Mouse (Mus musculus) heart, adult 2 months (tissue): Measurements from ENCODE around the gene Dcbld2.

Experiments
- CTCF ChIP-seq: fragments of 200-600 bp; IDR thresholded peaks from 2 replicates; pipeline ENCODE4 v1.8.1; 2022; ENCODE audit warnings: antibody characterized with exemption, mild to moderate bottlenecking, moderate library complexity
- POLR2A ChIP-seq: fragments of 200-500 bp; IDR thresholded peaks from 2 replicates; pipeline ENCODE4 v1.6.1; 2011; ENCODE audit warnings: mild to moderate bottlenecking, low read depth, low read length, control low read depth; ENCODE audit not compliant: insufficient read depth

DNA sequence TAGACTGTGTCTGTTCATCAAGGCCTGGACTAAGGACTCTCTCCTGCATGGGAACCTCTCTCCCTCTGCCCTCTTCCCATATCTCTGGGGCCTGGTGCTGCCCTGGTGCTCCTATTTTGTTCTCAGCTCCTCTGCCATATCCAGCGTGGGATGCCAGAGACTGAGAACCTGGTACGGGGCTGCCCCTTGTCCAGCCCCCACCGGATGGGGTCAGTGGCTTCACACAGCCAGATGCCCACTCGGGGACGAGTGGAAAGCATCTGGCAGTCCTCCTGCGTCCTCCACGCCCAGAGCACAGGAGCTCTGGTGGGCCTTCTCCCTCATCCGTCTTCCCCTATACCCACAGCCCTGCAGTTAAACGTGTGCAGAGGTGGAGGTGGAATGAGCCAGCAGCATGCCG lies 52.1 kb downstream of the Dcbld2 start:
- TF ChIP-seq POLR2A (no peak), CTCF (no peak)
